Mouse (Mus musculus): ENCODE measurements around the gene Rabepk.
"Not testable (repeated sequence)": the region's sequence is repeated elsewhere in the genome, so short reads cannot be mapped to it uniquely, and the experiment has no call there.

The Rabepk gene

GRCm38 (mm10) chr2:34804172-34804571 lies 4.5 kb upstream of the Rabepk start:
- no peak for DNase-seq

- no peak for DNase-seq
These were observed 4.0 kb upstream of the Rabepk start for GRCm38 (mm10) chr2:34803746-34804145.

GRCm38 (mm10) chr2:34802565-34803245 lies 3.0 kb upstream of the Rabepk start:
- peak; percentile 34 to 45 for DNase-seq

GRCm38 (mm10) chr2:34801516-34802482 lies 2.1 kb upstream of the Rabepk start:
- DNase-seq: peak; percentile 98 to 99

GRCm38 (mm10) chr2:34800371-34800770 lies 659 bp upstream of the Rabepk start:
- DNase-seq: no peak

GRCm38 (mm10) chr2:34795426-34795825 lies 4.3 kb downstream of the Rabepk start:
- no peak for DNase-seq

- no peak for DNase-seq
These were observed 5.2 kb downstream of the Rabepk start for GRCm38 (mm10) chr2:34794511-34794910.

- DNase-seq: not testable (repeated sequence)
These were observed 7.2 kb downstream of the Rabepk start for GRCm38 (mm10) chr2:34792543-34792942.

- no peak for DNase-seq
These were observed 9.4 kb downstream of the Rabepk start for GRCm38 (mm10) chr2:34790282-34790681.

GRCm38 (mm10) chr2:34784085-34784484 lies 15.6 kb downstream of the Rabepk start:
- DNase-seq: peak; percentile 45 to 75

- no peak for DNase-seq
These were observed 16.4 kb downstream of the Rabepk start for GRCm38 (mm10) chr2:34783064-34784020.

- DNase-seq: no peak
These were observed 22.4 kb downstream of the Rabepk start for GRCm38 (mm10) chr2:34777237-34777868.

- no peak for DNase-seq
These were observed 25.2 kb downstream of the Rabepk start for GRCm38 (mm10) chr2:34774493-34774892.

GRCm38 (mm10) chr2:34773673-34774072 lies 26.0 kb downstream of the Rabepk start:
- DNase-seq: no peak

- peak; percentile 31 to 68 for DNase-seq
These were observed 27.2 kb downstream of the Rabepk start for GRCm38 (mm10) chr2:34772252-34773235.

GRCm38 (mm10) chr2:34771368-34772226 lies 28.1 kb downstream of the Rabepk start, which contains the start of gene Hspa5:
Gene Hspa5, plus strand, starts transcription at chr2:34771970.
- peak; percentile 99 to 100 for DNase-seq

- no peak for DNase-seq
These were observed 28.8 kb downstream of the Rabepk start for GRCm38 (mm10) chr2:34770951-34771350.

- DNase-seq: no peak
These were observed 29.7 kb downstream of the Rabepk start for GRCm38 (mm10) chr2:34770049-34770448.

GRCm38 (mm10) chr2:34764801-34765200 lies 34.9 kb downstream of the Rabepk start:
- no peak for DNase-seq

- DNase-seq: no peak
These were observed 36.8 kb downstream of the Rabepk start for GRCm38 (mm10) chr2:34762872-34763271.

Measured in kidney, postnatal 36 days (tissue).